Mouse (Mus musculus) forebrain, embryonic 16.5 days (tissue): ENCODE results near the gene Rreb1. TPM values are rescaled to one million over a fixed set of nuclear protein-coding genes. Genes with fewer than 3 reads are reported as not detected.

Experiments
- ATAC-seq: fragments of 200-750 bp; cut with Nextera tagmentation; 2 replicates; pipeline ENCODE4 v1.8.0; 2017; ENCODE audit warnings: mild to moderate bottlenecking, moderate library complexity
- H3K27ac ChIP-seq: fragments of 300-500 bp; sonication (generic); 2 replicates; pipeline ENCODE4 v1.5.1; 2014; ENCODE audit warnings: low read length, control low read depth
- H3K27me3 ChIP-seq: fragments of 300-500 bp; sonication (generic); replicated peaks from 2 replicates; pipeline ENCODE4 v1.6.1; 2014; ENCODE audit warnings: low read length; ENCODE audit not compliant: control insufficient read depth, insufficient read depth
- H3K36me3 ChIP-seq: fragments of 300-500 bp; sonication (generic); 2 replicates; pipeline ENCODE4 v1.6.1; 2014; ENCODE audit not compliant: control insufficient read depth, insufficient read depth
- H3K4me1 ChIP-seq: fragments of 300-500 bp; sonication (generic); replicated peaks from 2 replicates; pipeline ENCODE4 v1.6.1; 2014; ENCODE audit warnings: low read length; ENCODE audit not compliant: control insufficient read depth, insufficient read depth
- H3K4me2 ChIP-seq: fragments of 300-500 bp; sonication (generic); 2 replicates; pipeline ENCODE4 v1.6.1; 2014; ENCODE audit warnings: mild to moderate bottlenecking, low read length, control low read depth
- H3K4me3 ChIP-seq: fragments of 300-500 bp; sonication (generic); replicated peaks from 2 replicates; pipeline ENCODE4 v1.5.1; 2014; ENCODE audit warnings: mild to moderate bottlenecking, low read length, control low read depth
- H3K9ac ChIP-seq: fragments of 300-500 bp; sonication (generic); replicated peaks from 2 replicates; pipeline ENCODE4 v1.6.1; 2014; ENCODE audit warnings: low read depth, low read length, control low read depth
- H3K9me3 ChIP-seq: fragments of 300-500 bp; sonication (generic); 2 replicates; pipeline ENCODE4 v1.6.1; 2016; ENCODE audit warnings: low read length; ENCODE audit not compliant: control insufficient read depth
- WGBS: fragments of 180-500 bp; shearing (Covaris S2); extraction: QIAGEN DNeasy Blood & Tissue Kit; methylation state at CpG from one replicate; pipeline ENCODE4 v1.1.7; 2014; 5-methylcytosine and 5-hydroxymethylcytosine counted together
- polyA plus RNA-seq: library from polyadenylated mRNA; unstranded; fragments of >200 nt; fragmentation: Nextera tagmentation; extraction: Ambion mirVana; gene quantifications from 2 replicates; pipeline ENCODE4 v1.2.1, GENCODE M21; 2015

The Rreb1 gene
- polyA plus RNA-seq, 1 experiment from 2014 or later: 2.1 TPM

- no peak overlapping the region for H3K4me3 ChIP-seq
- no peak overlapping the region for H3K9ac ChIP-seq
- no peaks in the 10 kb centered on the region for H3K4me1 ChIP-seq
- no peaks in the 10 kb centered on the region for H3K27me3 ChIP-seq
- H3K27ac ChIP-seq: no peak overlapping the region
- no peak for ATAC-seq
- H3K4me2 ChIP-seq: no peak overlapping the region
- H3K36me3 ChIP-seq: no peaks in the 10 kb centered on the region
- 88% methylated on average over 10 of the region's 10 CpGs for WGBS
- H3K9me3 ChIP-seq: no peaks in the 10 kb centered on the region
Observed at GRCm38 (mm10) chr13:37843844-37844243, 65.6 kb downstream of the Rreb1 start.

- Histone ChIP-seq H3K36me3 (no peaks in the 10 kb centered on the region), H3K4me3 (no peak overlapping the region), H3K9ac (no peak overlapping the region), H3K9me3 (no peaks in the 10 kb centered on the region), H3K4me1 (no peaks in the 10 kb centered on the region), H3K27me3 (no peaks in the 10 kb centered on the region), H3K27ac (no peak overlapping the region), H3K4me2 (no peak overlapping the region)
- ATAC-seq: no peak
- 75% methylated on average over 3 of the region's 3 CpGs for WGBS
Observed at GRCm38 (mm10) chr13:37845156-37845555, 67.0 kb downstream of the Rreb1 start.

GRCm38 (mm10) chr13:37845641-37846040 is 67.4 kb downstream of the Rreb1 start:
- ATAC-seq: no peak
- Histone ChIP-seq H3K4me2 (no peak overlapping the region), H3K4me3 (no peak overlapping the region), H3K9me3 (no peaks in the 10 kb centered on the region), H3K27me3 (no peaks in the 10 kb centered on the region), H3K27ac (no peak overlapping the region), H3K36me3 (no peaks in the 10 kb centered on the region), H3K4me1 (no peaks in the 10 kb centered on the region), H3K9ac (no peak overlapping the region)
- 89% methylated on average over 7 of the region's 7 CpGs for WGBS

- Histone ChIP-seq H3K36me3 (no peaks in the 10 kb centered on the region), H3K4me1 (no peaks in the 10 kb centered on the region), H3K9me3 (no peaks in the 10 kb centered on the region), H3K27ac (no peak overlapping the region), H3K4me2 (no peak overlapping the region), H3K4me3 (no peak overlapping the region), H3K9ac (no peak overlapping the region), H3K27me3 (no peaks in the 10 kb centered on the region)
- WGBS: 75% methylated on average over 11 of the region's 11 CpGs
- no peak for ATAC-seq
Observed at GRCm38 (mm10) chr13:37846507-37846906, 68.3 kb downstream of the Rreb1 start.

GRCm38 (mm10) chr13:37846962-37847570 is 68.9 kb downstream of the Rreb1 start:
- Histone ChIP-seq H3K4me3 (no peak overlapping the region), H3K9me3 (no peaks in the 10 kb centered on the region), H3K4me1 (no peaks in the 10 kb centered on the region), H3K27me3 (no peaks in the 10 kb centered on the region), H3K36me3 (no peaks in the 10 kb centered on the region), H3K27ac (no peak overlapping the region), H3K4me2 (no peak overlapping the region), H3K9ac (no peak overlapping the region)
- WGBS: 76% methylated on average over 9 of the region's 9 CpGs
- ATAC-seq: no peak

GRCm38 (mm10) chr13:37847601-37848358 is 69.6 kb downstream of the Rreb1 start:
- 63% methylated on average over 16 of the region's 17 CpGs for WGBS
- no peak for ATAC-seq
- Histone ChIP-seq H3K36me3 (no peaks in the 10 kb centered on the region), H3K27ac (no peak overlapping the region), H3K9me3 (no peaks in the 10 kb centered on the region), H3K4me1 (no peaks in the 10 kb centered on the region), H3K9ac (no peak overlapping the region), H3K27me3 (no peaks in the 10 kb centered on the region), H3K4me3 (no peak overlapping the region), H3K4me2 (no peak overlapping the region)

- Histone ChIP-seq H3K9ac (no peak overlapping the region), H3K4me1 (no peaks in the 10 kb centered on the region), H3K27me3 (no peaks in the 10 kb centered on the region), H3K4me2 (no peak overlapping the region), H3K9me3 (no peaks in the 10 kb centered on the region), H3K36me3 (no peaks in the 10 kb centered on the region), H3K27ac (no peak overlapping the region), H3K4me3 (no peak overlapping the region)
- ATAC-seq: no peak
- 75% methylated on average over 5 of the region's 5 CpGs for WGBS
Observed at GRCm38 (mm10) chr13:37848438-37848837, 70.2 kb downstream of the Rreb1 start.

- ATAC-seq: no peak
- no peaks in the 10 kb centered on the region for H3K36me3 ChIP-seq
- WGBS: 91% methylated on average over 5 of the region's 5 CpGs
Observed at GRCm38 (mm10) chr13:37851617-37852016, 73.4 kb downstream of the Rreb1 start.

GRCm38 (mm10) chr13:37852850-37853249 is 74.7 kb downstream of the Rreb1 start:
- WGBS: 81% methylated on average over 3 of the region's 3 CpGs
- no peak overlapping the region for H3K27ac ChIP-seq
- H3K4me3 ChIP-seq: no peak overlapping the region
- H3K36me3 ChIP-seq: no peaks in the 10 kb centered on the region
- no peaks in the 10 kb centered on the region for H3K27me3 ChIP-seq
- H3K9ac ChIP-seq: no peak overlapping the region
- H3K4me2 ChIP-seq: no peak overlapping the region
- H3K9me3 ChIP-seq: no peaks in the 10 kb centered on the region
- no peak for ATAC-seq
- peaks cover 12% of the 10 kb centered on the region for H3K4me1 ChIP-seq

More at GRCm38 (mm10) chr13:37851617-37852016, 73.4 kb downstream of the Rreb1 start:
- no peak overlapping the region for H3K4me2 ChIP-seq
- H3K9ac ChIP-seq: no peak overlapping the region
- peaks cover 8% of the 10 kb centered on the region for H3K4me1 ChIP-seq
- H3K9me3 ChIP-seq: no peaks in the 10 kb centered on the region
- no peaks in the 10 kb centered on the region for H3K27me3 ChIP-seq
- H3K27ac ChIP-seq: no peak overlapping the region
- no peak overlapping the region for H3K4me3 ChIP-seq
